12 mouse cellular contexts compared by ENCODE assay signal in genomic region chr12:97360656-97361055, GRCm38 (mm10).
DNase-seq lines count a peak whose midpoint lies in the region; ATAC-seq lines count a peak whose summit lies in the region.
"Had no signal": no experiment of that assay in that cellular context is flagged by ENCODE, and none has a peak within 500 bp of the region (broad histone marks: within the 10 kb centered on the region; RNA-seq: fewer than 3 reads in every experiment).

No protein-coding gene starts in this region.

- no peak overlapping the region for H3K9ac ChIP-seq in forebrain, embryonic 14.5 days (ENCODE audit: low read length)
- H3K9ac ChIP-seq: heart, embryonic 15.5 days had no signal

- H3K27ac ChIP-seq in forebrain, embryonic 14.5 days (ENCODE audit: low read depth, low read length) = no peak overlapping the region
- H3K27ac ChIP-seq: heart, embryonic 15.5 days had no signal

- no peaks in the 10 kb centered on the region for H3K9me3 ChIP-seq in forebrain, embryonic 14.5 days (replicated peaks; ENCODE audit: control insufficient read depth, low read length)
- H3K9me3 ChIP-seq: heart, embryonic 15.5 days; megakaryocyte, embryonic 14.5 days had no signal

- no peaks in the 10 kb centered on the region for H3K4me1 ChIP-seq in forebrain, embryonic 14.5 days (ENCODE audit: control insufficient read depth, insufficient read depth, low read length)
- H3K4me1 ChIP-seq: heart, embryonic 15.5 days; megakaryocyte, embryonic 14.5 days had no signal

- no peak overlapping the region for H3K4me2 ChIP-seq in forebrain, embryonic 14.5 days (ENCODE audit: low read length)
- H3K4me2 ChIP-seq: heart, embryonic 15.5 days had no signal

- no peaks in the 10 kb centered on the region for H3K27me3 ChIP-seq in forebrain, embryonic 14.5 days (replicated peaks; ENCODE audit: control insufficient read depth, insufficient read depth, low read length)
- H3K27me3 ChIP-seq: heart, embryonic 15.5 days; megakaryocyte, embryonic 14.5 days had no signal

- no peak overlapping the region for H3K4me3 ChIP-seq in forebrain, embryonic 14.5 days (ENCODE audit: low read depth, low read length)
- H3K4me3 ChIP-seq: heart, embryonic 15.5 days; megakaryocyte, embryonic 14.5 days had no signal

- WGBS in forebrain, embryonic 14.5 days = 21% methylated on average over 2 of the region's 2 CpGs

- peak; percentile 93 for ATAC-seq in forebrain, embryonic 14.5 days
- no peak for ATAC-seq in megakaryocyte-erythroid progenitor cell, adult 5-6 weeks (replicated peaks; ENCODE audit: low FRiP score, low TSS enrichment, poor library complexity, severe bottlenecking)
- ATAC-seq: Patski had no signal

- no peaks in the 10 kb centered on the region for H3K36me3 ChIP-seq in forebrain, embryonic 14.5 days (ENCODE audit: control insufficient read depth, insufficient read depth, low read length)
- H3K36me3 ChIP-seq: heart, embryonic 15.5 days had no signal

- peak; percentile 13 to 29 for DNase-seq in frontal cortex, adult 2 months (ENCODE audit: extremely low spot score in 1 of 2, low spot score in 1 of 2)
- no peak for DNase-seq in frontal cortex, postnatal 25 days (ENCODE audit: low spot score in 2 of 2)
- DNase-seq in forebrain, embryonic 14.5 days (ENCODE audit: low spot score) = peak; percentile 90
- peak; percentile 31 to 46 for DNase-seq in layer of hippocampus, postnatal 10 days (ENCODE audit: low spot score in 2 of 2)
- peak; percentile 37 to 50 for DNase-seq in right cerebral cortex, adult 2 months (ENCODE audit: low spot score in 2 of 2)
- DNase-seq in ovary, postnatal 10 days (ENCODE audit: low spot score) = no peak
- no peak for DNase-seq in gastrocnemius, postnatal 4 days (ENCODE audit: low spot score in 2 of 2)
- DNase-seq: kidney, adult 11 months had no signal

Comparison
In these comparisons a context has a peak if more than half of its experiments do, and no peak if none do; other contexts are left out.
1. DNase-seq: peak in frontal cortex, adult 2 months (2 of 2), forebrain, embryonic 14.5 days (single experiment), layer of hippocampus, postnatal 10 days (2 of 2) and right cerebral cortex, adult 2 months (2 of 2); none in frontal cortex, postnatal 25 days (0 of 2), ovary, postnatal 10 days (single experiment) and gastrocnemius, postnatal 4 days (0 of 2).